Mouse (Mus musculus): ENCODE results near the gene Mpp5.

The Mpp5 gene

DNA sequence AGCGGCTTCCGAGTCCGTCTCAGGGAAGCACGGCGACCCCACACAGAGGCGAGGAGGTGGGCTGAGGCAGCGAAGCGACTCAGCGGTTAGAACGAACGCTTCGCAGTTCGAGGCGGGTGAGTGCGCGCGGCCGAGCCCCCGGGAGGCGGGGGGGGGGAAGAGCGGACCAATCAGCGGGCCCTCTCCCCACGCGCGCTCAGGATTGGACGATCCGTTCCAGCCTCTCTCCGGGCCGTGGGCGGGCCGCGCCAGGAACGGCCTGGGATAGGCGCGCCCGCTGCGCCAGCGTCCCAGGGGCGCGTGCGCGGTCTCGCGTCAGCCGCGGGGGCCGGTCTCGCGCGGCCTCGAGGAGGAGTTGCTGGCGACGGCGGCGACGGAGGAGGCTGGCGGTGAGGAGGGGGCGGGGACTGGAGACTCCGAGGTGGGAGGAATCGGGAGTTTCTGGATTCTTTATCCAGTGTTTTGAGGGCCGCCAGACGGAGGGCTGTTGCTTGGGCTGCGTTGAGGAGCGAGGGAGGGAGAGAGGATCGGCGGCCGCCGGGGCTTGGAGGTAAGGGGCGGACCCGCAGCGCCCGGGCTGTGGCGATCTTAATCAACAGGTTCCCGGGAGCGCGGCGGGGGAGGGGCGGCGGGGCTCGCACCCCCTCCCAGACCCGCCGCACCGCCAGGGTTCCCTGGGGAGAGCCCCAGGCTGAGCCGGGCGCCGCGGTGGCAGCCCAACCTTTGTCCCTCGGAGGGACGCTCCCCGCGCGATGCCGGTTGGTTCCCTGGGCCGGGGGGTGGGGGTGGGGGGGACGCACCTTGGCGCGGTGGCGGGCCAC is at the start of gene Mpp5:
TSS of gene Mpp5 (plus strand) at position 351 of the 821 bp plus-strand sequence.
- DNase-seq (ENCODE audit: low spot score in 2 of 2): peak; percentile 96 to 97

- no peak for DNase-seq (ENCODE audit: low spot score in 2 of 2)
Measured at GRCm38 (mm10) chr12:78717783-78718182, 30.9 kb upstream of the Mpp5 start.

DNA sequence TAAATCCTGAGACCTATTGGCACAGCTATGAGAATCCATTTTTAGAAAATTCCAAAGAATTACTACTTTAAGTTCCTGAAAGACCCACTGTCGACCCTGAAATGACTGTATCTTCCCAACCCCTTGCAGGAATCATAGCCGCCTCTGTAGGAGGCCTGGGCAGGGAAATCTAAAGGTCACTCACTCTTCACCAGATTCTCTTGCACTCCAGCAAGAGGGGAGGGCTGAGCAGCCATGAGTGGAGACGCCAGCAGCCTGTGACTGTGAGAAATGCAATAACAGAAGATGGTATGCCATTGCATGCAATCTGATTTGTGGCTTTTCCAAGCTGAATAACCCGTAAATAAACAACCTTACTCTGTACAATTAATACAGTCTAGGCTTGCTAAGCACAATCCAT is 21.0 kb upstream of the Mpp5 start:
- DNase-seq (ENCODE audit: low spot score in 2 of 2): no peak

- DNase-seq (ENCODE audit: low spot score in 2 of 2): no peak
Measured at GRCm38 (mm10) chr12:78739633-78740032, 9.1 kb upstream of the Mpp5 start.

DNA sequence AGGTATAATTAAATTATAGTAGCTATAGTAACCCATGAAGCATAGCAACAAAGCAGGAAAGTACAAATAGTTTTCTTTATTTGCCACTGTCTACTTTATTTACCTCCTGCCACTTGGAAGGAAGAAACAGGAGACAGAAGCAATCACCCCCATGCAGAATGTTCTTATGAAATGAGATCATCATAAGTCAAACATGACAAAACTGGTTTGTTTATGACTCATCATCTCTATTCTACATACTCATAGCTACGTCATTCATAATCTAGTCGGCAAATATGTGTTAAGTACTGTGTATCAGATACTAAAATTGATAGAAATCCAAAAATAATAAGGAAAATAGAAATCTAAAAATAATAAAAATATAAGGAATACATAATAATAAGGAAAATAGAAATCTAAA is 8.4 kb upstream of the Mpp5 start:
- DNase-seq (ENCODE audit: low spot score in 2 of 2): no peak

DNA sequence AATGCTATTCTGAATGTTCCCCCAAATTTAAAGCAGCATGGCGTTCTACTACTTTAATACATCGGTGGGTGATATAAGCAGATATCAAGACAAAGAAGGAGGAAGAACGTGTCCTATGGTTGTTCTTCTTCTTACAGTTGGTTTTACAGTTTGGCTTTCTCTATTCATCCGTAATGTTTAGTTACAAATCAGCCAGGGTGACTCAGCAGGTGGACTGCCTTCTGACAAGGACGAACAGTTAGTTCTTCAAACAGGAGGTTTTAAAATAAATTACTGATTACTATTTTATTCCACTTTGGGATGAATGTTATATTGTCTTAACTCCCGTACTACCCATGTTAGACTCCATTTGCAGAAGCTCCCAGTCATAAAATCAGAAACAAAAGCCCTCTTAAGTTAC is 2.5 kb upstream of the Mpp5 start:
- no peak for DNase-seq (ENCODE audit: low spot score in 2 of 2)

GRCm38 (mm10) chr12:78747406-78747805 is 1.3 kb upstream of the Mpp5 start:
- no peak for DNase-seq (ENCODE audit: low spot score in 2 of 2)

GRCm38 (mm10) chr12:78748113-78748512 is 594 bp upstream of the Mpp5 start:
- DNase-seq (ENCODE audit: low spot score in 2 of 2): peak in 1 of 2 experiments; percentile 1

DNA sequence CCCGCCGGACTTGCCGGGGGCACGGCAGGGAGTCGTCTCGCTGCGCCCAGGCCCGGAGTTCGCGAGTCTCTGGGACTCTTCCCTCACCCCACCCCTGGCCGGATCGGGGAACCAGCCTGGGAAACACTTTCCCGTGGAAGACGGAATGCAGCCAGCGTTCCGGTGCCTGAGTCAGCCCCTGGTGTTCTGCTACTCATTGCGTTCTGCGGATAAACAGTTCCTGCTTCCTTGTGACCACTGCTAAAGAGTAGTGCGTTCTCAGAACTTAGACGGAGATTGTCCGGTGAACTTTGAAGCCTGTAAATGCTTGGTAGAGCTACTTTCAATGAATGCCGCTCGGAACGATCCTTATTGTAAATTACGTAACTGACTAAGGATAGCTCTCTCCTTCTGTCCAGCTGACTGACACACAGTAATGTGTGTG is 683 bp downstream of the Mpp5 start:
- peak; percentile 10 to 19 for DNase-seq (ENCODE audit: low spot score in 2 of 2)

GRCm38 (mm10) chr12:78761979-78762378 is 13.3 kb downstream of the Mpp5 start:
- DNase-seq (ENCODE audit: low spot score in 2 of 2): peak in 1 of 2 experiments; percentile 3

DNA sequence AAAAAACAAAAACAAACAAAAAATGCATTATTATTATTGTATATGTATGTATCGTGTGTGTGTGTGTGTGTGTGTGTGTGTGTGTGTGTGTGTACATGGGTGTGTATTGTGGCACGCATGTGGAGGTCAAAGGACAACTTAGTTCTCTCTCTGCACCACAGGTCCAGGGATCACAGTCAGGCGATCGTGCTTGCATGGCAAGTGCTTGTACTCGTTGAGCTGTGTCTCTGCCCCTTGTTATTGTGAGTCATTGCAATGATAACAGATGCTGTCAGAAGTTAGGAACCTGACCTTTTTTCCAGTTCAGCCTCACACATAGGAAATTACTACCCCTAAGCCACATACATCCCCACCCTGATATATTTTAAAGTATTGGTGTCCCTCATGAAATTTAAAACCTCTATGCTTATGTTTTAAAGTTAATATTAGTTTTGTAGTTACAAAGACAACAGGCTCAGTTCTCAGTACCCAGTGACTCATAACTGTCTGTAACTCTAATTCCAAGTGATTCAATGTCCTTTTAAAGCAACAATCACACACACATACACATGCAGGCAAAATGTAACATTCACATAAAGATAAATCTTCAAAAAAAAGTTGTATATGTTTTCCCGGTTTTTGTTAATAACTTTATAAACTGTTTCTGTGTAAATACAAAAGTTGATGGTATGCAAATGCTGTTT is 20.5 kb downstream of the Mpp5 start:
- DNase-seq (ENCODE audit: low spot score in 2 of 2): no peak

- no peak for DNase-seq (ENCODE audit: low spot score in 2 of 2)
Measured at GRCm38 (mm10) chr12:78773211-78773610, 24.5 kb downstream of the Mpp5 start.

DNA sequence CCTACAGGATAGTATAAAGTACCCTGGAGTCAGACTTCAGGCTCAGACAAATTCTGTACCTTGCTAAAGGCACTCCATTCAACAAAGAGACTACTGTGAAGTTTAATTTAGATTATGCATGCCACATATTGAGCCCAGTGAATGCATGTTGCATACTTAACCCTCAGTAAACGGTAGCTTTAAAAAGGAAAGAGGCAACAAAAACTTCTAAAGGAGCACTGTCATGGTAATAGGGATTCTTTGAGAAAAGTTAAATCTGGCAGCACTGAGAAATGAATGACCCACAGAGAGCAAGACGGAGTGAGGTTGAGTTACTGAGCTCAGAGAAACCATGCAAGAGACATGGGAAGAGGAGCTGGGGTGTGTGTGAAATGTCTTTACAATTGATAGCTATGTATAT is 29.2 kb downstream of the Mpp5 start:
- DNase-seq (ENCODE audit: low spot score in 2 of 2): no peak

DNA sequence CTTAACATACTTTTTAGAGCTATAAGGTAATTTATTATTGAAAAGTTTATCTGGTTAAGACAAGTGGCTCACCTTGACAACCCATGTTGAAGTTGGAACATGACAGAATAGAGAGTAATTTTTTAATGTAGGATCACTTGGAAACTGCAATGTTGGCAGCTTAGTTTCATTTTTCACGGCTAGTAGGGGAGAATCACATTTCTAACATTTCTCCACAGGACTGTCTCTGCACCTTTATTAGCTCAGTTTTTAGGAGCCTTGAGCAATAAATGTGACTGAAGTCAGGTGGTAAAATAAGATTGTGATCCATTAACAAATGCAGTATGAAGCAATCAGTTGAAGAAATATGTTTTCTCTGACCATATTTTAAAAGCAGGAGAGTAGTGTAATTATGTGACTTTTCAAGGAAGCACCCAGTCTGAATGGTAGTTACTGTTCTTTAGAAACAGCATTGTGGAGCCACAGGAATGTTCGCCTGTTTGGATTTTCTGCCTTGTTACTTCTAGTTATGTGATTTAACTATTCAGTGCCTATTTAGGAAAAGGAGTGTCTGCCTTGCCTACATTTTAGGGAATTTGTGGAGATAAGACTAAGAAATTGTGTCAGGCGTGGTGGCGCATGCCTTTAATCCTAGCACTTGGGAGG is 29.8 kb downstream of the Mpp5 start:
- no peak for DNase-seq (ENCODE audit: low spot score in 2 of 2)

GRCm38 (mm10) chr12:78788266-78788873 is 39.7 kb downstream of the Mpp5 start:
- no peak for DNase-seq (ENCODE audit: low spot score in 2 of 2)

DNA sequence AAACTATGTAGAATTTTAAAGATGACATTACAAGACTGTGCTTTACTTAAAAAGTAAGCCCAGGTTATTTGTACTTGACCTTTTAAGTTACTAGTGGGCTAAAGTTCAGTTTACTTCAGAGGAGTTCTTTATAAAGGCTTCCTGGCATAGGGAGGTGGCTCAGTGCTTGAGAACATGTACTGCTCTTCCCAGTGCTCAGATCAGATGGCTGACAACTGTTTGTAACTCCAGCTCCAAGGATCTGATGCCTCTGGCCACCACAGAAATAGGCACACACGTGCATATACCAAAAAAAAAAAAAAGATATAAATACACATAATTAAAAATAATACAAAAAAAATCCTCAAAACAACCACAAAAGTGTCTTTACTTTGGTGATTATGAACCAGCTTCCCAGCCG is 42.1 kb downstream of the Mpp5 start:
- no peak for DNase-seq (ENCODE audit: low spot score in 2 of 2)

- DNase-seq (ENCODE audit: low spot score in 2 of 2): no peak
Measured at GRCm38 (mm10) chr12:78794236-78794635, 45.5 kb downstream of the Mpp5 start.

GRCm38 (mm10) chr12:78800036-78800435 is 51.3 kb downstream of the Mpp5 start:
- DNase-seq (ENCODE audit: low spot score in 2 of 2): peak; percentile 7 to 11

GRCm38 (mm10) chr12:78801836-78802235 is 53.1 kb downstream of the Mpp5 start:
- no peak for DNase-seq (ENCODE audit: low spot score in 2 of 2)

GRCm38 (mm10) chr12:78814437-78814836 is 65.7 kb downstream of the Mpp5 start:
- peak in 1 of 2 experiments; percentile 5 for DNase-seq (ENCODE audit: low spot score in 2 of 2)

GRCm38 (mm10) chr12:78834496-78834895 is 85.8 kb downstream of the Mpp5 start:
- no peak for DNase-seq (ENCODE audit: low spot score in 2 of 2)

GRCm38 (mm10) chr12:78839906-78840305 is 91.2 kb downstream of the Mpp5 start:
- DNase-seq (ENCODE audit: low spot score in 2 of 2): no peak

Data from spleen, postnatal 36 days (tissue).